Mouse (Mus musculus): ENCODE measurements around the gene Gpr158. TPM values are rescaled to one million over a fixed set of nuclear protein-coding genes. Genes with fewer than 3 reads are reported as not detected.
A peak's percentile ranks its signal among the peaks of the same experiment; 100 is the strongest.

Gene Gpr158
- polyA plus RNA-seq (2016; fragmentation: Nextera tagmentation; extraction: Ambion mirVana): 0.60 and 0.90 TPM in 2 replicates

- no peaks in the 10 kb centered on the region for H3K36me3 ChIP-seq (replicated peaks)
- peaks cover 12% of the 10 kb centered on the region for H3K4me1 ChIP-seq
- ATAC-seq (ENCODE audit: low FRiP score): peak; percentile 99
- 0 out of 2 replicates have a peak within 1 kb of the TSS, but pooled peaks have one; percentile 36 for H3K27ac ChIP-seq
- WGBS: 1% methylated on average over 43 of the region's 43 CpGs
- peak within 1 kb of the TSS; percentile 55 for H3K4me3 ChIP-seq (replicated peaks)
- peaks cover 34% of the 10 kb centered on the region for H3K27me3 ChIP-seq
- no peaks in the 10 kb centered on the region for H3K9me3 ChIP-seq
- peak within 1 kb of the TSS; percentile 86 for H3K4me2 ChIP-seq
- H3K9ac ChIP-seq: peak within 1 kb of the TSS; percentile 56
Observed at GRCm38 (mm10) chr2:21367345-21368111, at the start of gene Gpr158. TSS of gene Gpr158 (plus strand) at chr2:21367542.

- Histone ChIP-seq H3K9me3 (no peaks in the 10 kb centered on the region), H3K4me3 (replicated peaks) (no peak overlapping the region), H3K9ac (no peak overlapping the region), H3K4me1 (no peaks in the 10 kb centered on the region), H3K27ac (no peak overlapping the region), H3K4me2 (no peak overlapping the region), H3K27me3 (no peaks in the 10 kb centered on the region), H3K36me3 (replicated peaks) (no peaks in the 10 kb centered on the region)
- 75% methylated on average over 5 of the region's 5 CpGs for WGBS
- no peak for ATAC-seq (ENCODE audit: low FRiP score)
Observed at GRCm38 (mm10) chr2:21343821-21344220, 23.5 kb upstream of the Gpr158 start.

GRCm38 (mm10) chr2:21368351-21369170 lies 1.2 kb downstream of the Gpr158 start:
- peak; percentile 10; the same call in 1 of the 2 replicates for ATAC-seq (ENCODE audit: low FRiP score)
- Histone ChIP-seq H3K4me2 (peak overlapping the region; percentile 86), H3K36me3 (replicated peaks) (no peaks in the 10 kb centered on the region), H3K4me1 (peaks cover 12% of the 10 kb centered on the region), H3K4me3 (replicated peaks) (peak overlapping the region; percentile 55), H3K9ac (no peak overlapping the region), H3K9me3 (no peaks in the 10 kb centered on the region), H3K27me3 (peaks cover 34% of the 10 kb centered on the region), H3K27ac (no peak overlapping the region)
- whole genome bisulfite sequencing: 10% methylated on average over 43 of the region's 44 CpGs

- H3K4me2 ChIP-seq: peak overlapping the region; percentile 86
- no peak overlapping the region for H3K9ac ChIP-seq
- H3K9me3 ChIP-seq: no peaks in the 10 kb centered on the region
- H3K36me3 ChIP-seq (replicated peaks): no peaks in the 10 kb centered on the region
- H3K27me3 ChIP-seq: peaks cover 33% of the 10 kb centered on the region
- no peak for ATAC-seq (ENCODE audit: low FRiP score)
- peaks cover 12% of the 10 kb centered on the region for H3K4me1 ChIP-seq
- H3K27ac ChIP-seq: no peak overlapping the region
- peak overlapping the region; percentile 55 for H3K4me3 ChIP-seq (replicated peaks)
- 47% methylated on average over 6 of the region's 6 CpGs for WGBS
Observed at GRCm38 (mm10) chr2:21369171-21369485, 1.8 kb downstream of the Gpr158 start.

GRCm38 (mm10) chr2:21369556-21369955 lies 2.2 kb downstream of the Gpr158 start:
- ATAC-seq (ENCODE audit: low FRiP score): no peak
- no peaks in the 10 kb centered on the region for H3K36me3 ChIP-seq (replicated peaks)
- H3K4me2 ChIP-seq: no peak overlapping the region
- WGBS: 50% methylated on average over 2 of the region's 2 CpGs
- no peak overlapping the region for H3K4me3 ChIP-seq (replicated peaks)
- H3K9ac ChIP-seq: no peak overlapping the region
- peaks cover 12% of the 10 kb centered on the region for H3K4me1 ChIP-seq
- no peak overlapping the region for H3K27ac ChIP-seq
- H3K9me3 ChIP-seq: no peaks in the 10 kb centered on the region
- H3K27me3 ChIP-seq: peaks cover 31% of the 10 kb centered on the region

- no peaks in the 10 kb centered on the region for H3K4me1 ChIP-seq
- no peak overlapping the region for H3K4me3 ChIP-seq (replicated peaks)
- no peak overlapping the region for H3K9ac ChIP-seq
- no peaks in the 10 kb centered on the region for H3K9me3 ChIP-seq
- H3K27me3 ChIP-seq: no peaks in the 10 kb centered on the region
- 84% methylated on average over 2 of the region's 2 CpGs for WGBS
- ATAC-seq (ENCODE audit: low FRiP score): no peak
- H3K36me3 ChIP-seq (replicated peaks): no peaks in the 10 kb centered on the region
- H3K4me2 ChIP-seq: no peak overlapping the region
- H3K27ac ChIP-seq: no peak overlapping the region
Observed at GRCm38 (mm10) chr2:21379516-21379915, 12.2 kb downstream of the Gpr158 start.

- Histone ChIP-seq H3K4me1 (no peaks in the 10 kb centered on the region), H3K36me3 (replicated peaks) (no peaks in the 10 kb centered on the region), H3K4me3 (replicated peaks) (no peak overlapping the region), H3K9ac (no peak overlapping the region), H3K9me3 (no peaks in the 10 kb centered on the region), H3K27me3 (no peaks in the 10 kb centered on the region), H3K27ac (no peak overlapping the region), H3K4me2 (no peak overlapping the region)
- WGBS: 14% methylated on average over 2 of the region's 2 CpGs
- no peak for ATAC-seq (ENCODE audit: low FRiP score)
Observed at GRCm38 (mm10) chr2:21392727-21393126, 25.4 kb downstream of the Gpr158 start.

- H3K9ac ChIP-seq: no peak overlapping the region
- H3K27me3 ChIP-seq: no peaks in the 10 kb centered on the region
- H3K9me3 ChIP-seq: no peaks in the 10 kb centered on the region
- no peak overlapping the region for H3K4me3 ChIP-seq (replicated peaks)
- H3K4me2 ChIP-seq: no peak overlapping the region
- no peak overlapping the region for H3K27ac ChIP-seq
- 92% methylated on average over 12 of the region's 12 CpGs for WGBS
- no peak for ATAC-seq (ENCODE audit: low FRiP score)
- H3K4me1 ChIP-seq: peaks cover 8% of the 10 kb centered on the region; the same call in 1 of the 2 replicates
- no peaks in the 10 kb centered on the region for H3K36me3 ChIP-seq (replicated peaks)
Observed at GRCm38 (mm10) chr2:21397347-21397746, 30.0 kb downstream of the Gpr158 start.

- no peaks in the 10 kb centered on the region for H3K9me3 ChIP-seq
- H3K36me3 ChIP-seq (replicated peaks): no peaks in the 10 kb centered on the region
- H3K4me3 ChIP-seq (replicated peaks): no peak overlapping the region
- WGBS: 62% methylated on average over 3 of the region's 3 CpGs
- no peak overlapping the region for H3K27ac ChIP-seq
- no peak for ATAC-seq (ENCODE audit: low FRiP score)
- no peaks in the 10 kb centered on the region for H3K27me3 ChIP-seq
- no peak overlapping the region for H3K4me2 ChIP-seq
- H3K9ac ChIP-seq: no peak overlapping the region
- peaks cover 8% of the 10 kb centered on the region; the same call in 1 of the 2 replicates for H3K4me1 ChIP-seq
Observed at GRCm38 (mm10) chr2:21399657-21400056, 32.3 kb downstream of the Gpr158 start.

GRCm38 (mm10) chr2:21405617-21406016 lies 38.3 kb downstream of the Gpr158 start:
- no peak overlapping the region for H3K9ac ChIP-seq
- no peaks in the 10 kb centered on the region for H3K36me3 ChIP-seq (replicated peaks)
- 60% methylated on average over 3 of the region's 3 CpGs for WGBS
- ATAC-seq (ENCODE audit: low FRiP score): peak; percentile 39; the same call in 1 of the 2 replicates
- no peaks in the 10 kb centered on the region for H3K9me3 ChIP-seq
- H3K27ac ChIP-seq: no peak overlapping the region
- no peaks in the 10 kb centered on the region for H3K27me3 ChIP-seq
- H3K4me1 ChIP-seq: no peaks in the 10 kb centered on the region
- H3K4me3 ChIP-seq (replicated peaks): no peak overlapping the region
- no peak overlapping the region for H3K4me2 ChIP-seq

GRCm38 (mm10) chr2:21407443-21407985 lies 40.2 kb downstream of the Gpr158 start:
- Histone ChIP-seq H3K27me3 (no peaks in the 10 kb centered on the region), H3K27ac (no peak overlapping the region), H3K36me3 (replicated peaks) (no peaks in the 10 kb centered on the region), H3K4me2 (no peak overlapping the region), H3K4me3 (replicated peaks) (no peak overlapping the region), H3K4me1 (no peaks in the 10 kb centered on the region), H3K9me3 (no peaks in the 10 kb centered on the region), H3K9ac (no peak overlapping the region)
- 85% methylated on average over 2 of the region's 2 CpGs for WGBS
- ATAC-seq (ENCODE audit: low FRiP score): no peak

GRCm38 (mm10) chr2:21408821-21409220 lies 41.5 kb downstream of the Gpr158 start:
- no peak for ATAC-seq (ENCODE audit: low FRiP score)

More at GRCm38 (mm10) chr2:21408821-21409220, 41.5 kb downstream of the Gpr158 start:
- WGBS: 89% methylated on average over 3 of the region's 3 CpGs
- no peak overlapping the region for H3K27ac ChIP-seq
- H3K9me3 ChIP-seq: no peaks in the 10 kb centered on the region
- H3K9ac ChIP-seq: no peak overlapping the region
- no peak overlapping the region for H3K4me3 ChIP-seq (replicated peaks)
- no peaks in the 10 kb centered on the region for H3K27me3 ChIP-seq
- H3K36me3 ChIP-seq (replicated peaks): no peaks in the 10 kb centered on the region
- no peaks in the 10 kb centered on the region for H3K4me1 ChIP-seq
- H3K4me2 ChIP-seq: no peak overlapping the region

Data from forebrain, embryonic 12.5 days (tissue).